Mouse (Mus musculus) cortical plate, adult 2 months (tissue): ENCODE measurements around the gene Rcn2. TPM values are rescaled to one million over a fixed set of nuclear protein-coding genes. Genes with fewer than 3 reads are reported as not detected.
A peak's percentile ranks its signal among the peaks of the same experiment; 100 is the strongest.

ENCODE experiments used
- H3K27ac ChIP-seq: fragments of 200-500 bp; 2 replicates; pipeline ENCODE4 v1.5.1; 2012; ENCODE audit warnings: low read length, control low read depth, inconsistent platforms; ENCODE audit not compliant: insufficient read depth
- H3K4me1 ChIP-seq: fragments of 200-500 bp; 2 replicates; pipeline ENCODE4 v1.6.1; 2011; ENCODE audit warnings: low read length; ENCODE audit not compliant: control insufficient read depth, insufficient read depth
- H3K4me3 ChIP-seq: fragments of 200-500 bp; 2 replicates; pipeline ENCODE4 v1.5.1; 2011; ENCODE audit warnings: mild to moderate bottlenecking, low read length, control low read depth; ENCODE audit not compliant: insufficient read depth
- CTCF ChIP-seq: fragments of 200-500 bp; IDR thresholded peaks from 2 replicates; pipeline ENCODE4 v1.5.1; 2011; ENCODE audit warnings: mild to moderate bottlenecking, control low read depth, low read length; ENCODE audit not compliant: insufficient read depth; ENCODE audit errors: extremely low read depth
- POLR2A ChIP-seq: fragments of 200-500 bp; IDR thresholded peaks from 2 replicates; pipeline ENCODE4 v1.6.1; 2011; ENCODE audit warnings: mild to moderate bottlenecking, low read length, control low read depth; ENCODE audit not compliant: insufficient read depth; ENCODE audit errors: extremely low read depth
- polyA plus RNA-seq: library from polyadenylated mRNA; depleted of rRNA; stranded (reverse); fragments of >200 nt; gene quantifications from 2 replicates; pipeline ENCODE4 v1.2.3, GENCODE M21; 2012

Rcn2 gene
- polyA plus RNA-seq, 1 experiment, result 154 TPM

- no peak for TF ChIP-seq POLR2A
- TF ChIP-seq CTCF, result no peak
- no peak overlapping the region for H3K4me3 ChIP-seq
- H3K4me1 ChIP-seq, result no peaks in the 10 kb centered on the region; the same call in 1 of the 2 replicates
- H3K27ac ChIP-seq, result no peak overlapping the region
These were observed 23.4 kb downstream of the Rcn2 start for GRCm38 (mm10) chr9:56065011-56065410.

- no peak overlapping the region for H3K27ac ChIP-seq
- TF ChIP-seq POLR2A (no peak), CTCF (no peak)
- no peak overlapping the region for H3K4me3 ChIP-seq
- H3K4me1 ChIP-seq, result no peaks in the 10 kb centered on the region; the same call in 1 of the 2 replicates
These were observed 26.3 kb downstream of the Rcn2 start for GRCm38 (mm10) chr9:56067964-56068363.

- H3K27ac ChIP-seq, result no peak overlapping the region
- H3K4me1 ChIP-seq, result no peaks in the 10 kb centered on the region; the same call in 1 of the 2 replicates
- no peak overlapping the region for H3K4me3 ChIP-seq
- TF ChIP-seq POLR2A (no peak), CTCF (no peak)
These were observed 27.0 kb downstream of the Rcn2 start for GRCm38 (mm10) chr9:56068630-56069029.

- TF ChIP-seq POLR2A (no peak), CTCF (no peak)
- Histone ChIP-seq H3K4me3 (no peak overlapping the region), H3K27ac (no peak overlapping the region), H3K4me1 (no peaks in the 10 kb centered on the region)
These were observed 31.2 kb downstream of the Rcn2 start for GRCm38 (mm10) chr9:56072861-56073260.

- no peak overlapping the region for H3K4me3 ChIP-seq
- TF ChIP-seq CTCF, result no peak
- TF ChIP-seq POLR2A, result no peak
- H3K27ac ChIP-seq, result 0 out of 2 replicates have a peak overlapping the region, but pooled peaks have one; percentile 21
- no peaks in the 10 kb centered on the region for H3K4me1 ChIP-seq
These were observed 33.2 kb downstream of the Rcn2 start for GRCm38 (mm10) chr9:56074863-56075262.

GRCm38 (mm10) chr9:56075264-56075663 is 33.6 kb downstream of the Rcn2 start:
- TF ChIP-seq CTCF, result peak; percentile 57
- no peak for TF ChIP-seq POLR2A
- H3K27ac ChIP-seq, result 0 out of 2 replicates have a peak overlapping the region, but pooled peaks have one; percentile 21
- no peak overlapping the region for H3K4me3 ChIP-seq
- H3K4me1 ChIP-seq, result no peaks in the 10 kb centered on the region

GRCm38 (mm10) chr9:56075901-56076620 is 34.4 kb downstream of the Rcn2 start:
- Histone ChIP-seq H3K4me3 (no peak overlapping the region), H3K4me1 (no peaks in the 10 kb centered on the region), H3K27ac (peak overlapping the region; percentile 8; the same call in 1 of the 2 replicates)
- no peak for TF ChIP-seq CTCF
- no peak for TF ChIP-seq POLR2A

- Histone ChIP-seq H3K4me1 (no peaks in the 10 kb centered on the region), H3K4me3 (no peak overlapping the region), H3K27ac (no peak overlapping the region)
- TF ChIP-seq POLR2A, result no peak
- TF ChIP-seq CTCF, result no peak
These were observed 37.9 kb downstream of the Rcn2 start for GRCm38 (mm10) chr9:56079587-56079986.

GRCm38 (mm10) chr9:56086524-56086923 is 44.9 kb downstream of the Rcn2 start:
- Histone ChIP-seq H3K27ac (no peak overlapping the region), H3K4me3 (no peak overlapping the region), H3K4me1 (peaks cover 2% of the 10 kb centered on the region)
- TF ChIP-seq CTCF (no peak), POLR2A (no peak)

- Histone ChIP-seq H3K27ac (no peak within 1 kb of the TSS), H3K4me1 (peaks cover 2% of the 10 kb centered on the region), H3K4me3 (no peak within 1 kb of the TSS)
- TF ChIP-seq POLR2A, result no peak
- no peak for TF ChIP-seq CTCF
These were observed 48.3 kb downstream of the Rcn2 start, which contains the start of gene Pstpip1 for GRCm38 (mm10) chr9:56089778-56090520. Gene Pstpip1 (plus strand): TSS chr9:56089962.
